Mouse (Mus musculus) spleen, postnatal 4 days (tissue): ENCODE results near the gene Tmem231.

Source experiments
- DNase-seq, 2 experiments: peaks; one replicate each; pipeline ENCODE4 v3.0.0; 2022; ENCODE audit warnings: low spot score in 2 of 2

Tmem231 gene

GRCm38 (mm10) chr8:111905500-111906121 is 28.1 kb downstream of the Tmem231 start:
- DNase-seq, result no peak

- no peak for DNase-seq
Observed at GRCm38 (mm10) chr8:111902080-111902479, 31.6 kb downstream of the Tmem231 start.

DNA sequence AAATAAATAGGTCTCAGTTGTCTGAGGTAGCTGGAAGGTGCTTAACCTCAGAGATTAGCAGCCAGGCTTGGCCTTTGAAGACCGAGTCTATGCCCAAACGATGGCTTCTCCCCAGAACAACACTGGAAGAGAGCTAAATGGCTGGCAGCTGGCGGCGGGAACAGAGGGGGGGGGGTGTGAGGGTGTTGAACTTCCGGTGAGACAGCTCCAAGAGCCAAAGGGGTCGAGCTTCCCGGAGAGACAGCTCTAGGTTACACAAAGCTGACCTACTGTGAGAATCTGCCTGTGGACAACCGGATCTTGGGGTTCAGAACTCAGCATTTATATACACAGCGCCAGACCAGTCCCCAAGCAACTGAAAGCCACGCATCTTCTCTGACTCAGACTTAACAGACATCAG is 35.1 kb downstream of the Tmem231 start:
- no peak for DNase-seq

GRCm38 (mm10) chr8:111894955-111895354 is 38.7 kb downstream of the Tmem231 start:
- no peak for DNase-seq

DNA sequence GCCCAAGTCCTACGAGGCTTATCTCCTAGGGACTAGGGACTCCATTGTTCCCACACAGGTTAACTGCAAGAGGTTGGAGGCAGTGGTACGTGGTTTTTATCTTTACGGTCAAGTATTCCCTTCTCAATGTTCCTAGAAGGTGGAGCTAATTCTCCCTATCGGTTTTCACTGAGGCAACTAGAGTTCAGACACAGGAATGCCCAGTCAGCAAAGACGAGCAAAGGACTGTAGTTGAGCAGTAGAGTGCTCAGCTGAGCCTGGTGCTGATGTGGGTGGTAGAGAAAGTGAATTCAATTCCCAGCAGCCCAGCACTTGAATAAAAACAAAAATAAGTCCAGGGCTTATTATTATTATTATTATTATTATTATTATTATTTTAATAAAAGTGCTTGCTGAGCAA is 41.1 kb downstream of the Tmem231 start:
- no peak for DNase-seq

DNA sequence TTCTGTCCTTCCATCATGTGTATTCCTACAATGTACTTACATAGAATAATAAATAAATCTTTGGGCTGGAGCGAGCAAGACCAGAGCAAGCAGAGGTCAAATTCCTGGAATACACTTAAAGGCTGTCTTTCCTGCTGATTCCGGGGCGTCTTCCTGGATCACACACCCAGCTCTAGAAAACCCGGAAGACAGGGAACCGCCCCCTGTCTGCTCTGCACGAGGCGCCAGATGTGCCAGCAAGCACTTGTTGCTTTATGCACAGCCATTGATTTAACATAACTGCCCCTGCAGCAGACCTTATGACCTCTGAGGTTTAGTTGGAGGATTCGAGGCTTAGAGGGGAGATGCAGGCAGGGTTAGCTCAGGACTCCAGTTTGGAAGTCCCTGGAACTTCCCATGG is 41.7 kb downstream of the Tmem231 start:
- no peak for DNase-seq

DNA sequence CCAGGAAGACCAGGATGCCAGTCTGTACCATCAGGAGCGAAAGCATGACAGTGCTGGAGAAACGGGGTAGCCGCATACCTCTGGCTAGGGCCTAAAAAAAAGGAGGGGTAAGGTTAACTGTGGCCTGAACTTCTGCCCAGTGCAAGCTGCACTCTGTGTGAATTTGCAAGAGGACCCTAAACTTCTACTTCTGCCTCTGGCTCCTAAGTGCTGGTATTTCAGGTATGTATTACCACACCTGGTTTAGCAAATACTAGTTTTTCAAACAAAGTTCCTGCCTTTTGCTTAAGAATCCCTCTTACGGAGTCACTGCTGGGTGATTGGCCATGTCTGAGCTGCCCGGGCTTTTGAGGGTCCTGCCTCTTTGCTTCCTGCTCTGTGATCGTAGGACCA is 42.8 kb downstream of the Tmem231 start:
- no peak for DNase-seq

GRCm38 (mm10) chr8:111889931-111890910 is 43.5 kb downstream of the Tmem231 start:
- DNase-seq, result no peak

GRCm38 (mm10) chr8:111888091-111888650 is 45.5 kb downstream of the Tmem231 start:
- DNase-seq, result no peak

- DNase-seq, result no peak
Observed at GRCm38 (mm10) chr8:111887479-111887878, 46.2 kb downstream of the Tmem231 start.

DNA sequence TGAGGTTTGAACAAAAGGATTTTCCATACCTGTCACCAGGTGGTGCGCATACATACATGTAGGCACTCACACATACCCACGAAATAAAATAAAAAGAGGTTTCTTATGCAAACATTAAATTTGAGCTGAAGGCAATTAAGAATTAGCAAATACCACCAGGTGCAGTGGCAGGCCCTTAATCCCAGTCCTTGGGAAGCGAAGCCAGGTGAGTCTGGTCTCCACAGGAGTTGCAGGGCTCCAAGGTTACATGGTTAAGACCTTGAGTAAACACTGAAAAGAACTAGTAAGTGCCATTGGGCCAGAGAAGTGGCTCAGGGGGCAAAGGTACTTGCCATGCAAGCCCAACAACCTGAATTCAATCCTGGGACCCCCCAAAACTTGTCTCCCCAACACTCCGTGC is 50.1 kb downstream of the Tmem231 start:
- no peak for DNase-seq

GRCm38 (mm10) chr8:111881591-111881990 is 52.1 kb downstream of the Tmem231 start:
- DNase-seq, result peak; percentile 35 to 71

DNA sequence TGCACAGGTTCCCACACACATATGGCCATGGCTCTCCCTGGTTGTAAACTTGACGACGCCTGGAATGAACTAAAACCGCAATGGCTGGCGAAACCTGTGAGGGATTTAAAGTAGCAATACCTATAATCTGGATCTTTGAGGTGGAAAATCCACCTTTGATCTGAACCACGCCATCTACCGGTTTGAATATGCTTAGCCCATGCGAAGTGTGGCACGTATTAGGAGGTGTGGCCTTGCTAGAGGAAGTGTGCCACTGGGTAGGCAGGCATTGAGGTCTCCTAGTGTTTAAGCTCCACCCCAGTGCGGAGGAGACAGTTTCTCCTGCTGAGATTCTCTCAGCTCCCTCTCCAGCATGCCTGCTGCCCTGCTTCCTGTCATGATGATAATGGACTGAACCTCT is 56.0 kb downstream of the Tmem231 start:
- DNase-seq, result no peak

DNA sequence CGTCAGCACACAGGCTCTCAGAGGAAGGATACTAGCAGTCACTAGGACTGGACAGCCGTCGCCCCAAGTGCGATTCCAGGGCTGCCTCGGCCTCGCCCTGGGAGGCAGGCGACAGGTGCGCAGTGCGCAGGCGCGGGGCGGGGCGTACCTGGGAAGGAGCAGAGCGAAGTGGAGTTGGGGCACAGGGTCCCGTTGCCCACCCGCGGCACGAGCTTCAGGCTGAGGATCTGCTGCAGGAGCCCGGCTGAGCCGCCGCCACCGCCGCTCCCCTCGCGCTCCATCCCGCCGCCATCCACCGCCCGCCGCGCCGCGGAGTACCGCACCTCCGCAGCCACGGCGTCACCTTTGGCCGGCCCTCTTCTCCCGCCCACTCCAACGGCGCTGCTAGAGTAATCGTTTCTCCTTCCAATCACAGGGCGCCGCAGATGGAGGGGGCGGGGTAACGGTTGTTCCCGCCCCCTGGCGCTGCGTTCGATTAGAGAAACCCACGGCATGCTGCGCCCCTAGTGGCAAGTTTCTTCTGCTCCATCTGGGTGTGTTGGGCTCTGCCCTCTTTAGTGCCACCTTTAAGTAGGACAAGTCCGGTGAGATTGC is 57.2 kb downstream of the Tmem231 start, which contains the start of gene Tmem170:
Tmem170 (minus strand) TSS at position 396 of the 594 bp plus-strand sequence.
- DNase-seq, result peak; percentile 97 to 99

- no peak for DNase-seq
Observed at GRCm38 (mm10) chr8:111875758-111876157, 57.9 kb downstream of the Tmem231 start.

- no peak for DNase-seq
Observed at GRCm38 (mm10) chr8:111871278-111871677, 62.4 kb downstream of the Tmem231 start.

GRCm38 (mm10) chr8:111870379-111870778 is 63.3 kb downstream of the Tmem231 start:
- DNase-seq, result no peak

- no peak for DNase-seq
Observed at GRCm38 (mm10) chr8:111868664-111869063, 65.0 kb downstream of the Tmem231 start.

- no peak for DNase-seq
Observed at GRCm38 (mm10) chr8:111865857-111866256, 67.8 kb downstream of the Tmem231 start.

DNA sequence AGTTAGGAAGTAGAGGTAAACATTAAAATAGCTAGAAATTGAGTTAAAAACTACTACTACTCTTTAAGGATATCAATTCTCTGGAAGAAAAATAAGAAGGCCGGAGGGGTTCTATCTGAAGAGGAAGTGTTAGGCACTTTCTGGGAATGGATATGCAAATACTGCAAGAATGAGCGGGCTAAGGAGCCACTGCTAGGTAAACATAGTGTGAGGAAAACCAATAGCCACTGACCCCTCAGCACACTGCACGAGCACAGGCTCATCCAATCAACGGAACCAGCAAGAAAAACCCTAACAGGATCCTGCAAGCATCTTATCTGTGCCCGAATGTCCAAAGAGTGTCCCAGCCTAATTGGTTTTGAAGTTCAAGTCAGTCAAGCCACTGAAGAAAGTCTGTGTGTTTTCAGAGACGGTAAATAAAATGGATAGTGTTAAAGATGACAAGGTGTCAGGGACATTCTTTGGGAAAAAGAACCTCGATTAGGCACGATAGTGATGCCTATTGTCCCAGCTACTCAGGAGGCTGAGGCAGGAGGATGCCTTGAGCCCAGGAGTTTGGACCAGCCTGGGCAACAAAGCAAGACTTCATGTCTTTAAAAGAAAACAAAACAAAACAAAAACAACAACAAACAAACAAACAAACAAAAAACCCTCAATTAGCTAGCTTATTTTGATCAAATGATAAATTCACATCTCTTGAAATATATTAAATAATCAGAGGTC is 68.4 kb downstream of the Tmem231 start:
- no peak for DNase-seq

DNA sequence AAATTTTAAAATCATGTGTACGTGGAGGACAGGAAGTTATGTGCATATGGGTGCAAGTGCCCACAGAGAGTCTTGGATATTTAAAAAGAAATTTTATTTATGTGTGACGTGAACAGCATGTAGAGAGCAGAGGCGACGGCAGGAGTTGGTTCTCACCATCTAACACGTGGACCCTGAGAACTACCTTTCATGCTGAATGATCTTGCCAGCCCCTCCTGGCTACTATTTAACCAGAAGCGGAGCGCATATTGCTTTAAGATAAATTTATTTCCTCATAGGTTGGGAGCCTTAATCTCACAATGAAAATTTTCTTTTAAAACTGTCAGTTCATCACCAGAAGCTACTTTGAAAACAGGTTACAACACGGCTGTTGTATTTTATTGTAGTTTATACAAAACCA is 69.0 kb downstream of the Tmem231 start:
- DNase-seq, result no peak

GRCm38 (mm10) chr8:111863280-111863679 is 70.4 kb downstream of the Tmem231 start:
- DNase-seq, result no peak
